Mouse (Mus musculus): ENCODE data around the gene C1rb. TPM values are rescaled to one million over a fixed set of nuclear protein-coding genes. Genes with fewer than 3 reads are reported as not detected.

Gene C1rb
- polyA plus RNA-seq (2012; rRNA removed; ENCODE audit: low replicate concordance), result 0.17 and 0.24 TPM in 2 replicates

GRCm38 (mm10) chr6:124570026-124570425, at the start of gene C1rb:
Gene C1rb, plus strand, starts transcription at chr6:124570294.

GRCm38 (mm10) chr6:124542284-124542683, 27.8 kb upstream of the C1rb start, which contains the start of gene C1s1:
Gene C1s1, minus strand, starts transcription at chr6:124542359.

Other genes starting within 250 kb of the C1rb start
- 76.8 and 84.5 TPM in 2 replicates for gene Pex5, start 155.2 kb upstream of the C1rb start, polyA plus RNA-seq (2012; rRNA removed; ENCODE audit: low replicate concordance)
- gene Clstn3, start 105.5 kb upstream of the C1rb start, polyA plus RNA-seq (2012; rRNA removed; ENCODE audit: low replicate concordance), result 32.5 and 77.8 TPM in 2 replicates
- gene C1rl, start 77.2 kb upstream of the C1rb start, polyA plus RNA-seq (2012; rRNA removed; ENCODE audit: low replicate concordance), result 8.3 and 15.0 TPM in 2 replicates
- 63.7 and 105 TPM in 2 replicates for gene C1ra, start 57.9 kb upstream of the C1rb start, polyA plus RNA-seq (2012; rRNA removed; ENCODE audit: low replicate concordance)
- 250 and 335 TPM in 2 replicates for gene C1s1, start 27.9 kb upstream of the C1rb start, polyA plus RNA-seq (2012; rRNA removed; ENCODE audit: low replicate concordance)
- 0.20 and 0.77 TPM in 2 replicates for gene C1s2, start 65.8 kb downstream of the C1rb start, polyA plus RNA-seq (2012; rRNA removed; ENCODE audit: low replicate concordance)
- 165 and 205 TPM in 2 replicates for gene Lpcat3, start 92.7 kb downstream of the C1rb start, polyA plus RNA-seq (2012; rRNA removed; ENCODE audit: low replicate concordance)
- 43.9 and 76.9 TPM in 2 replicates for gene Emg1, start 141.9 kb downstream of the C1rb start, polyA plus RNA-seq (2012; rRNA removed; ENCODE audit: low replicate concordance)
- gene Phb2, start 142.0 kb downstream of the C1rb start, polyA plus RNA-seq (2012; rRNA removed; ENCODE audit: low replicate concordance), result 146 and 173 TPM in 2 replicates
- 11.4 and 26.9 TPM in 2 replicates for gene Ptpn6, start 168.4 kb downstream of the C1rb start, polyA plus RNA-seq (2012; rRNA removed; ENCODE audit: low replicate concordance)
- 190 and 330 TPM in 2 replicates for gene Grcc10, start 171.1 kb downstream of the C1rb start, polyA plus RNA-seq (2012; rRNA removed; ENCODE audit: low replicate concordance)
- gene Gm45234, start 185.7 kb downstream of the C1rb start, polyA plus RNA-seq (2012; rRNA removed; ENCODE audit: low replicate concordance), result not detected in 2 replicates
- 35.1 and 76.7 TPM in 2 replicates for gene Atn1, start 186.2 kb downstream of the C1rb start, polyA plus RNA-seq (2012; rRNA removed; ENCODE audit: low replicate concordance)
- 7.9 and 22.7 TPM in 2 replicates for gene Eno2, start 199.4 kb downstream of the C1rb start, polyA plus RNA-seq (2012; rRNA removed; ENCODE audit: low replicate concordance)
- 1.9 and 2.1 TPM in 2 replicates for gene Lrrc23, start 209.4 kb downstream of the C1rb start, polyA plus RNA-seq (2012; rRNA removed; ENCODE audit: low replicate concordance)
- gene Spsb2, start 238.4 kb downstream of the C1rb start, polyA plus RNA-seq (2012; rRNA removed; ENCODE audit: low replicate concordance), result 20.3 and 27.3 TPM in 2 replicates
- 546 and 1,076 TPM in 2 replicates for gene Tpi1, start 244.0 kb downstream of the C1rb start, polyA plus RNA-seq (2012; rRNA removed; ENCODE audit: low replicate concordance)

Data from subcutaneous adipose tissue, adult 2 months (tissue).